Mouse (Mus musculus) embryonic fibroblast, embryonic 13.5 days (primary cell): ENCODE measurements around the gene Gpx2. TPM values are rescaled to one million over a fixed set of nuclear protein-coding genes. Genes with fewer than 3 reads are reported as not detected.

Source experiments
- H3K27ac ChIP-seq: 2 replicates; pipeline ENCODE4 v1.5.1; 2012; ENCODE audit warnings: low read length, control low read depth, inconsistent platforms; ENCODE audit not compliant: insufficient read depth
- H3K4me1 ChIP-seq: 2 replicates; pipeline ENCODE4 v1.6.1; 2011; ENCODE audit warnings: low read length; ENCODE audit not compliant: control insufficient read depth, insufficient read depth
- H3K4me3 ChIP-seq: 2 replicates; pipeline ENCODE4 v1.5.1; 2011; ENCODE audit warnings: mild to moderate bottlenecking, control low read depth, low read length; ENCODE audit not compliant: insufficient read depth
- CTCF ChIP-seq: IDR thresholded peaks from 2 replicates; pipeline ENCODE4 v1.5.1; 2011; ENCODE audit warnings: mild to moderate bottlenecking, control low read depth, low read length, moderate library complexity, borderline replicate concordance; ENCODE audit not compliant: insufficient read depth
- POLR2A ChIP-seq: IDR thresholded peaks from 2 replicates; pipeline ENCODE4 v1.6.1; 2011; ENCODE audit warnings: low read depth, mild to moderate bottlenecking, control low read depth, low read length, moderate library complexity
- polyA plus RNA-seq: library from polyadenylated mRNA; stranded (reverse); fragments of >200 nt; gene quantifications from 2 replicates; pipeline ENCODE4 v1.2.4, GENCODE M21; 2011; ENCODE audit warnings: low read depth; ENCODE audit not compliant: missing spikeins, insufficient read length

Gene Gpx2
- polyA plus RNA-seq, 1 experiment, result not detected

GRCm38 (mm10) chr12:76780639-76781468 lies 14.5 kb downstream of the Gpx2 start:
- TF ChIP-seq CTCF, result no peak
- no peak for TF ChIP-seq POLR2A
- Histone ChIP-seq H3K4me3 (no peak overlapping the region), H3K4me1 (no peaks in the 10 kb centered on the region), H3K27ac (no peak overlapping the region)

GRCm38 (mm10) chr12:76779951-76780350 lies 15.4 kb downstream of the Gpx2 start:
- Histone ChIP-seq H3K4me3 (no peak overlapping the region), H3K4me1 (no peaks in the 10 kb centered on the region), H3K27ac (no peak overlapping the region)
- TF ChIP-seq CTCF (no peak), POLR2A (no peak)

- Histone ChIP-seq H3K4me1 (no peaks in the 10 kb centered on the region), H3K4me3 (no peak overlapping the region), H3K27ac (no peak overlapping the region)
- TF ChIP-seq POLR2A, result no peak
- TF ChIP-seq CTCF, result no peak
Measured at GRCm38 (mm10) chr12:76778305-76779083, 16.9 kb downstream of the Gpx2 start.

- H3K4me1 ChIP-seq, result no peaks in the 10 kb centered on the region
- H3K27ac ChIP-seq, result no peak overlapping the region
- no peak overlapping the region for H3K4me3 ChIP-seq
- no peak for TF ChIP-seq POLR2A
- TF ChIP-seq CTCF, result no peak
Measured at GRCm38 (mm10) chr12:76777845-76778244, 17.5 kb downstream of the Gpx2 start.

- no peak for TF ChIP-seq CTCF
- no peak for TF ChIP-seq POLR2A
- no peak overlapping the region for H3K4me3 ChIP-seq
- no peaks in the 10 kb centered on the region for H3K4me1 ChIP-seq
- no peak overlapping the region for H3K27ac ChIP-seq
Measured at GRCm38 (mm10) chr12:76776898-76777297, 18.5 kb downstream of the Gpx2 start.

- TF ChIP-seq CTCF, result no peak
- TF ChIP-seq POLR2A, result no peak
- no peaks in the 10 kb centered on the region for H3K4me1 ChIP-seq
- H3K27ac ChIP-seq, result no peak overlapping the region
- no peak overlapping the region for H3K4me3 ChIP-seq
Measured at GRCm38 (mm10) chr12:76775132-76775531, 20.2 kb downstream of the Gpx2 start.

GRCm38 (mm10) chr12:76774652-76775051 lies 20.7 kb downstream of the Gpx2 start:
- H3K4me1 ChIP-seq, result no peaks in the 10 kb centered on the region
- no peak overlapping the region for H3K27ac ChIP-seq
- TF ChIP-seq CTCF, result no peak
- no peak overlapping the region for H3K4me3 ChIP-seq

- H3K27ac ChIP-seq, result no peak overlapping the region
- no peak overlapping the region for H3K4me3 ChIP-seq
- TF ChIP-seq POLR2A (no peak), CTCF (no peak)
- no peaks in the 10 kb centered on the region for H3K4me1 ChIP-seq
Measured at GRCm38 (mm10) chr12:76771540-76771939, 23.8 kb downstream of the Gpx2 start.

GRCm38 (mm10) chr12:76770841-76771500 lies 24.4 kb downstream of the Gpx2 start:
- H3K4me3 ChIP-seq, result no peak overlapping the region
- no peaks in the 10 kb centered on the region for H3K4me1 ChIP-seq
- TF ChIP-seq CTCF (no peak), POLR2A (no peak)
- H3K27ac ChIP-seq, result no peak overlapping the region
